Mouse (Mus musculus) midbrain, embryonic 11.5 days (tissue): ENCODE data around the gene Pbx4. TPM values are rescaled to one million over a fixed set of nuclear protein-coding genes. Genes with fewer than 3 reads are reported as not detected.

ENCODE experiments used
- ATAC-seq: fragments of 200-750 bp; cut with Nextera tagmentation; 2 replicates; pipeline ENCODE4 v1.8.0; 2017; ENCODE audit warnings: moderate TSS enrichment, moderate library complexity; ENCODE audit not compliant: low FRiP score
- DNase-seq: peaks from one replicate; pipeline ENCODE4 v3.0.0; 2015; ENCODE audit warnings: low spot score; ENCODE audit errors: missing footprints
- H3K27ac ChIP-seq: fragments of 300-500 bp; sonication (generic); 2 replicates; pipeline ENCODE4 v1.5.1; 2014; ENCODE audit warnings: low read depth, low read length
- H3K27me3 ChIP-seq: fragments of 300-500 bp; sonication (generic); 2 replicates; pipeline ENCODE4 v1.6.1; 2014; ENCODE audit warnings: mild to moderate bottlenecking, low read length, moderate library complexity, mixed read lengths; ENCODE audit not compliant: control insufficient read depth, insufficient read depth
- H3K36me3 ChIP-seq: fragments of 300-500 bp; sonication (generic); 2 replicates; pipeline ENCODE4 v1.6.1; 2014; ENCODE audit warnings: mild to moderate bottlenecking, low read length, moderate library complexity, mixed read lengths; ENCODE audit not compliant: control insufficient read depth, insufficient read depth
- H3K4me1 ChIP-seq: fragments of 300-500 bp; sonication (generic); 2 replicates; pipeline ENCODE4 v1.6.1; 2014; ENCODE audit warnings: low read length; ENCODE audit not compliant: control insufficient read depth, insufficient read depth
- H3K4me2 ChIP-seq: fragments of 300-500 bp; sonication (generic); 2 replicates; pipeline ENCODE4 v1.6.1; 2014; ENCODE audit warnings: mild to moderate bottlenecking, moderate library complexity
- H3K4me3 ChIP-seq: fragments of 300-500 bp; sonication (generic); 2 replicates; pipeline ENCODE4 v1.5.1; 2014; ENCODE audit warnings: low read depth, low read length
- H3K9ac ChIP-seq: fragments of 300-500 bp; sonication (generic); 2 replicates; pipeline ENCODE4 v1.6.1; 2014; ENCODE audit warnings: low read length
- H3K9me3 ChIP-seq: fragments of 300-500 bp; sonication (generic); 2 replicates; pipeline ENCODE4 v1.6.1; 2016; ENCODE audit warnings: low read length; ENCODE audit not compliant: control insufficient read depth
- WGBS: fragments of 180-500 bp; shearing (Covaris S2); extraction: QIAGEN DNeasy Blood & Tissue Kit; methylation state at CpG from one replicate; pipeline ENCODE4 v1.1.7; 2014; 5-methylcytosine and 5-hydroxymethylcytosine counted together
- polyA plus RNA-seq: library from polyadenylated mRNA; unstranded; fragments of >200 nt; fragmentation: Nextera tagmentation; extraction: Ambion mirVana; gene quantifications from 2 replicates; pipeline ENCODE4 v1.2.1, GENCODE M21; 2014

Gene Pbx4
- polyA plus RNA-seq, 1 experiment from 2014 or later = 39.1 TPM

- no peak overlapping the region for H3K4me2 ChIP-seq
- ATAC-seq (no peak), DNase-seq (no peak)
- peaks cover 9% of the 10 kb centered on the region for H3K4me1 ChIP-seq
- no peak overlapping the region for H3K9ac ChIP-seq
- no peaks in the 10 kb centered on the region for H3K9me3 ChIP-seq
- H3K4me3 ChIP-seq = no peak overlapping the region
- 93% methylated on average over 16 of the region's 16 CpGs for WGBS
- H3K27me3 ChIP-seq = no peaks in the 10 kb centered on the region
- no peak overlapping the region for H3K27ac ChIP-seq
- H3K36me3 ChIP-seq = peaks cover 52% of the 10 kb centered on the region
Observed at GRCm38 (mm10) chr8:69796721-69797345, 35.5 kb upstream of the Pbx4 start.

- H3K9ac ChIP-seq = no peak overlapping the region
- ATAC-seq (no peak), DNase-seq (peak; percentile 73)
- no peaks in the 10 kb centered on the region for H3K27me3 ChIP-seq
- H3K36me3 ChIP-seq = peaks cover 60% of the 10 kb centered on the region
- no peak overlapping the region for H3K4me2 ChIP-seq
- H3K4me1 ChIP-seq = peaks cover 1% of the 10 kb centered on the region
- WGBS = 93% methylated on average over 10 of the region's 10 CpGs
- no peak overlapping the region for H3K27ac ChIP-seq
- no peak overlapping the region for H3K4me3 ChIP-seq
- H3K9me3 ChIP-seq = no peaks in the 10 kb centered on the region
Observed at GRCm38 (mm10) chr8:69797661-69798060, 34.6 kb upstream of the Pbx4 start.

- Histone ChIP-seq H3K4me3 (no peak overlapping the region), H3K9me3 (no peaks in the 10 kb centered on the region), H3K4me2 (no peak overlapping the region), H3K4me1 (no peaks in the 10 kb centered on the region), H3K27me3 (no peaks in the 10 kb centered on the region), H3K36me3 (peaks cover 67% of the 10 kb centered on the region), H3K9ac (no peak overlapping the region), H3K27ac (no peak overlapping the region)
- WGBS = 93% methylated on average over 8 of the region's 8 CpGs
- ATAC-seq (no peak), DNase-seq (peak; percentile 31)
Observed at GRCm38 (mm10) chr8:69799261-69799660, 33.0 kb upstream of the Pbx4 start.

GRCm38 (mm10) chr8:69799946-69800345 is 32.3 kb upstream of the Pbx4 start:
- Histone ChIP-seq H3K27me3 (no peaks in the 10 kb centered on the region), H3K9me3 (no peaks in the 10 kb centered on the region), H3K36me3 (peaks cover 64% of the 10 kb centered on the region), H3K4me2 (no peak overlapping the region), H3K4me3 (no peak overlapping the region), H3K9ac (no peak overlapping the region), H3K4me1 (no peaks in the 10 kb centered on the region), H3K27ac (no peak overlapping the region)
- DNase-seq = peak; percentile 72
- no peak for ATAC-seq
- WGBS = 93% methylated on average over 5 of the region's 5 CpGs

- H3K36me3 ChIP-seq = peaks cover 74% of the 10 kb centered on the region
- DNase-seq = peak; percentile 74
Observed at GRCm38 (mm10) chr8:69801796-69802195, 30.5 kb upstream of the Pbx4 start.

GRCm38 (mm10) chr8:69802216-69802615 is 30.1 kb upstream of the Pbx4 start:
- Histone ChIP-seq H3K27me3 (no peaks in the 10 kb centered on the region), H3K36me3 (peaks cover 74% of the 10 kb centered on the region), H3K9me3 (no peaks in the 10 kb centered on the region), H3K4me2 (no peak overlapping the region), H3K4me3 (no peak overlapping the region), H3K4me1 (no peaks in the 10 kb centered on the region), H3K9ac (no peak overlapping the region), H3K27ac (no peak overlapping the region)
- DNase-seq = peak; percentile 80
- no peak for ATAC-seq

More at GRCm38 (mm10) chr8:69801796-69802195, 30.5 kb upstream of the Pbx4 start:
- no peak for ATAC-seq
- Histone ChIP-seq H3K9me3 (no peaks in the 10 kb centered on the region), H3K4me1 (no peaks in the 10 kb centered on the region), H3K9ac (no peak overlapping the region), H3K4me2 (no peak overlapping the region), H3K27me3 (no peaks in the 10 kb centered on the region), H3K4me3 (no peak overlapping the region), H3K27ac (no peak overlapping the region)
- WGBS = 98% methylated on average over 4 of the region's 4 CpGs

- 96% methylated on average over 7 of the region's 7 CpGs for WGBS
- no peaks in the 10 kb centered on the region for H3K9me3 ChIP-seq
- no peak for ATAC-seq
- DNase-seq = peak; percentile 37
- H3K4me1 ChIP-seq = peaks cover 2% of the 10 kb centered on the region; the same call in 1 of the 2 replicates
- H3K9ac ChIP-seq = no peak overlapping the region
- no peak overlapping the region for H3K4me3 ChIP-seq
- no peak overlapping the region for H3K4me2 ChIP-seq
- no peak overlapping the region for H3K27ac ChIP-seq
- H3K27me3 ChIP-seq = no peaks in the 10 kb centered on the region
- H3K36me3 ChIP-seq = peaks cover 74% of the 10 kb centered on the region
Observed at GRCm38 (mm10) chr8:69803366-69803765, 28.9 kb upstream of the Pbx4 start.

GRCm38 (mm10) chr8:69804537-69804936 is 27.8 kb upstream of the Pbx4 start:
- Histone ChIP-seq H3K4me2 (no peak overlapping the region), H3K36me3 (peaks cover 65% of the 10 kb centered on the region), H3K27me3 (no peaks in the 10 kb centered on the region), H3K9ac (no peak overlapping the region), H3K4me3 (no peak overlapping the region), H3K9me3 (no peaks in the 10 kb centered on the region), H3K27ac (no peak overlapping the region), H3K4me1 (peaks cover 6% of the 10 kb centered on the region; the same call in 1 of the 2 replicates)
- ATAC-seq (no peak), DNase-seq (peak; percentile 54)
- WGBS = 92% methylated on average over 6 of the region's 6 CpGs

- Histone ChIP-seq H3K4me3 (no peak overlapping the region), H3K27me3 (no peaks in the 10 kb centered on the region), H3K9me3 (no peaks in the 10 kb centered on the region), H3K4me2 (no peak overlapping the region), H3K27ac (no peak overlapping the region), H3K36me3 (peaks cover 59% of the 10 kb centered on the region), H3K9ac (no peak overlapping the region), H3K4me1 (peaks cover 6% of the 10 kb centered on the region; the same call in 1 of the 2 replicates)
- ATAC-seq (no peak), DNase-seq (peak; percentile 37)
- WGBS = 96% methylated on average over 10 of the region's 10 CpGs
Observed at GRCm38 (mm10) chr8:69805086-69805485, 27.2 kb upstream of the Pbx4 start.
